Mouse (Mus musculus): ENCODE results near the gene Hist1h4j.
"Not testable (repeated sequence)": the region's sequence is repeated elsewhere in the genome, so short reads cannot be mapped to it uniquely, and the experiment has no call there.

DNA sequence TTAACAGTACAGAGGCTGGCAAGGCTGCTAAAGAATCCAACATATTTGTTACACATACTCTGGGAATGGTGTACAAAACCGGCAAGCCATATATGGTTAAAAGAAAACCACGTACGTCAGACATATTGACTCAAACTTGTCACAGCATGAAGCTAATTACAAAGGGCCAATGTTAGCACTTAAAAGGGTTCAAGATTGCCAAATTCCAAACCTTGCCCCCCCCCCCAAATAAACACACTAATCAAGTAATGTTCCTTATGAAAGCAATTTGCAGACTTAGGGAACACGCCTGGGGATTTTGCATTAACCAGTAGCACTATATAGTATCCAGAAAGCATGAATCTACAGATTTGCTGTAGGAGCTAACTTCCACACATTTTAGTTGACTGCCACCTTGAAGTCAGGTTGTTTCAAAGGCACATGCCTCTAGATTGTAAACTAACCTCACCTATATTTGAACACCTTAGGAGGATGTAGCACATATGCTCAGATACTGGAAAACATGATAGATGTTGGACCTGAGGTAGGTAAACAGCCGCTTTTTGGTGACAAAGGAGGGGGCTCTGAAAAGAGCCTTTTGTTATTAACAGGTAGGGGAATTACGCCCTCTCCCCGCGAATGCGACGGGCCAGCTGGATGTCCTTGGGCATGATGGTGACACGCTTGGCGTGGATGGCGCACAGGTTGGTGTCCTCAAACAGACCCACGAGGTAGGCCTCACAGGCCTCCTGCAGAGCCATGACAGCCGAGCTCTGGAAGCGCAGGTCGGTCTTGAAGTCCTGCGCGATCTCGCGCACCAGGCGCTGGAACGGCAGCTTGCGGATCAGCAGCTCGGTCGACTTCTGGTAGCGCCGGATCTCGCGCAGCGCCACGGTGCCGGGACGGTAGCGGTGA lies 47.7 kb downstream of the Hist1h4j start:
- not testable (repeated sequence) for TF ChIP-seq CTCF (IDR thresholded peaks at IDR 0.05; ENCODE audit: borderline replicate concordance, insufficient read depth, low read depth, low read length); POLR2A (IDR thresholded peaks at IDR 0.05; ENCODE audit: borderline replicate concordance, insufficient read depth, low read length)

All from cerebellum, adult 2 months (tissue).